Mouse (Mus musculus) gastrocnemius, postnatal 36 days (tissue): ENCODE data around the gene Pik3r5. TPM values are rescaled to one million over a fixed set of nuclear protein-coding genes. Genes with fewer than 3 reads are reported as not detected.

ENCODE experiments used
- DNase-seq, 2 experiments: peaks; one replicate each; pipeline ENCODE4 v3.0.0; 2022
- intact Hi-C: fragments of 180-260 bp; cut with DNase I; formaldehyde crosslinking; loops from one replicate; pipeline ENCODE4 v1.15.1; 2025
- long read RNA-seq, 2 experiments: library from polyadenylated mRNA; stranded (forward); transcript quantifications; one replicate each; pipeline ENCODE4 v2.0.0; 2021
- total RNA-seq, 2 experiments: library from RNA; stranded (reverse); gene quantifications; 2 replicates each; pipeline ENCODE4 v1.2.3; 2021

Gene Pik3r5
- under 1 TPM; 0.56 to 0.57 TPM for total RNA-seq
- long read RNA-seq, experiment 1: 0 reads
- long read RNA-seq, experiment 2: 0 reads

DNA sequence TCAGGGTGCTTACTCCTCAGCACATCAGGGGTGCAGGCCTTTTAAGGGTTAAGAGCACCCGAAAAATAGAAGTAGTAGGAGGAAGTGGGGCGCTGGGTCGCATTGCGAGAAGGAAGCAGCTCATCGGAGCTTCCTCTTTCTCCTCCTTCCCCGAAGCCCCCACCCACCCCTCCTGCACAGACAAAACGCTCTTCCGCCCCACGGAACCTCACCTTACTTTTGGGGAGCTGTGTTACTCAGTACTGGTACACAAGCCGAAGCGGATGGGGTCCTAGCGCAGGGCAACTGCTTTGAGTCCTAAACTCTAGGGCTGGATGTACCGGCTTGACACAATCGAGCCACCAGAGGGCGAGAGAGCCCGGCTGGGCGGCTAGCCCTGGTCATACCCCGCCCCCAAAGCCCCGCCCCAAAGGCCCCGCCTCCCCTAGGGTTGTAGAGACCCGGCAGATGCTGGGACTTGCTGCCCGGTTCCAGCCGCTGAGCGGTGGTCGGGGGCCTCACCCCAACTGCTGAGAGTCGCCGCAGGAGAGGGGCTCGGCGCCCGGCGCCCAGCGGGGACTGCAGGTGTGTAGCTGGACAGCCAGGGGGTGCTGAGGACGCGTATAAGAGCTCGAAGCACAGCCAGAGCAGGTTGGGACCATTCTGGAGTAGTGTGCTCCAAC, at the start of gene Pik3r5:
Gene Pik3r5 (plus strand): TSS at position 423 of the 662 bp plus-strand sequence.
- intact Hi-C loops: no loop called here
- DNase-seq: peak; percentile 63 to 73

GRCm38 (mm10) chr11:68383519-68383918, 48.4 kb upstream of the Pik3r5 start:
- intact Hi-C loops: no loop called here
- no peak for DNase-seq

GRCm38 (mm10) chr11:68384131-68384530, 47.8 kb upstream of the Pik3r5 start:
- intact Hi-C loops: no loop called here

DNA sequence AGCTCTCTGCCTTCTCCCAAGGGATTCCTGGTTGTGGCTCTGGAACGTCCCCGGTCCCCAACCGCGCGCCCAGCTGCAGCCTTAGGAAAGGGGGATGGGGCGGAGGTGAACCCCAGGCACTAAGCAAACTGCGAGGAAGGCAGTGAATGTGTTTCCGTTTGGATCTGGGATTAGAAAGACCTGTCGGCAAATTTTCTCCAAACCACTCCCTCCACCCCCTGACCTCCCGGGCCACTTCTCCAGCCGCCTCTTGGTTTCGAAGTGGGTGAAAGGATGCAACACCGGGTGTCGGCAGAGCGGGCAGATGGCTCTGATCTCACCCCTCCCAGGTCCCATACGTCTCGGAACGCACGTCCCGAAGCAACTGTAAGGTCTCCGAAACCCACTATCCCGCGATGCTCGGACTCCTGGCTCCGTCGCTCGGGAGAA, 47.3 kb upstream of the Pik3r5 start:
- intact Hi-C loops: no loop called here
- no peak for DNase-seq

More at GRCm38 (mm10) chr11:68384131-68384530, 47.8 kb upstream of the Pik3r5 start:
- no peak for DNase-seq

DNA sequence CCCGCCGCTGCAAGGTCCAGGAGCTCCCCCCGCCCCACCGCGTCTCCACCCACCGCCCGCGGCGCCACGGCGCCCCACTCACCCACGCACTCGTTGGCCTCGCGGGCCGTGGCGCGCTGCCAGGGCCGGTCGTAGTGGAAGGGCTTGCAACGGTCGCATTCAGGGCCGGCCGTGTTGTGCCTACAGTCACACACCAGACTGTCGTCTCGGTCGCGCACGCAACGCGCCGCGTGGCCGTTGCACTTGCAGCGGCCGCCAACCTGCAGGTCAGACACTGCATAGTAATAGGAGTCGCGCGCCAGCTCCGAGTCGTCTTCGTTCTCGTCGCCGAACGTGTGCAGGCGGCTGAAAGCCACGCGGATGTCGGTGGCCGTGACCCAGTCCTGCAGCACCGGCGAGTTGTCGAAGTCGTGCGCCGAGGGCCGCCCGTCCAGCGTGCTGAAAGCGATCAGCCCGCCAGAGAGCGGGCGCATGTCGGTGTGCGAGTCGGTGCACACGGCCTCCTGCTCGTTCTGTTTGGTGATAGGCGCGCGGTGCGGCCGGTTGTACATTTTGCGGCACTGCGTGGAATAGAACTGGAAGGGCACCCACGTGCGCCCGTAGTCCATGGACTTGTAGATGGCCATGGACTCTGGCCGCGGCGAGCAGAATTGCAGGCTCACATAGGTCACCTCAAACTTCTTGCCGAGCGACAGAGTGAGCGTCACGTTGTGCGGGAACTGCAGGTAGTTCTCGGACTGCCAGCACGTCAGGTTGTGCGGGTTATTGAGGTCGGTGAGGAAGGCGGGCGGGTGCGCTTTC, 46.7 kb upstream of the Pik3r5 start:
- intact Hi-C loops: no loop called here
- no peak for DNase-seq

GRCm38 (mm10) chr11:68385921-68386588, 45.9 kb upstream of the Pik3r5 start:
- intact Hi-C loops: no loop called here

GRCm38 (mm10) chr11:68386589-68387440, 45.1 kb upstream of the Pik3r5 start:
- intact Hi-C loops: no loop called here
- DNase-seq: peak in 1 of 2 experiments; percentile 52

More at GRCm38 (mm10) chr11:68385921-68386588, 45.9 kb upstream of the Pik3r5 start:
- peak in 1 of 2 experiments; percentile 27 for DNase-seq

- no peak for DNase-seq
- intact Hi-C loops: no loop called here
Measured at GRCm38 (mm10) chr11:68387441-68387760, 44.5 kb upstream of the Pik3r5 start.

DNA sequence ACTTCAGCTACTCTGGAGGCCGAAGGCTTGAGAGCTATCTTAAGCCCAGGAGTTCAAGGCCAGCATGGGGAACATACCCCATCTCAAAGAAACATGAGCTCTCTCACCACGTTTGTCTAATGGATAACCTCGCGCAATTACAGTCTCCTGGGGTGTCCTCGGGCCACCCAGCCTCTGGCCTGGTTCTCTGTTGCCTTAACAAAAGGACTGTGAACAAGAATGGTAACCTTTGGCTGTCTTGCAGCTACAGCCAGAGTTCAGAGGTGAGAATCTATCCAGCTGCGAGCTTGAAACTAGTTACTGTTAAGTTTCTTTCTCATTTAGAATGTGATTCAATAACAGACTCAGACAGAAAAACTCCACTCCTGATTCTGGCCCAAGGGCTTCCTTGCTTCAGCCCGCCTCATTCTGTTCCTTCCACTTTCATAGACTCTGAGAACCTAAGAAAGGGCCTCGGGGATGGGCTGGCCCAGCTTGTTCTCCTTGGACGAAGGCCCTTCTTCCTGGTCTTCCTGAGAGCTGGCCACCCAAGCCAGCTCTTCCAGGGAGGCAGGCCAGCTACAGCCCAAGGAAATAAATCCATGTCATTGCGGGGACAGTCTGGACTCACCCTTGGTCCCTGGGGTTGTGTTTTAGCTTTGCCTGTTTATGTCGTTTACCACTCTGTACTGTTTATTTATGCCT, 43.8 kb upstream of the Pik3r5 start:
- intact Hi-C loops: no loop called here
- no peak for DNase-seq

DNA sequence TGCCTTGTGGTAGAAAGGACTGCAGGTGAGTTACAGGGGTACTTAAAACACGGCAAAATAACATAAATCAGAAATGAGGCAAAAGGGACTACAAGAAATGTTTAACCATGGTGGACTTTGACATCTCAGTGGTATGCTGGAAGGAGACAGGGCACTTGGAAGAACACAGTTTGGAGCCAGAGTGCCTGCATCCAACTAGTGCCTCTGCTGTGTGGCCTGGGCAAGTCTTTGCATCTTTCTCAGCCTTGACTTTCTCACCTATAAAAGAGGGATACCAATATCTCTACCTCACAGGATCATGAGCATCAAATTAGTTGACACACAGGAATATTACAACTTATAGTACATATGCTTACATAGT, 43.3 kb upstream of the Pik3r5 start:
- intact Hi-C loops: no loop called here
- no peak for DNase-seq

DNA sequence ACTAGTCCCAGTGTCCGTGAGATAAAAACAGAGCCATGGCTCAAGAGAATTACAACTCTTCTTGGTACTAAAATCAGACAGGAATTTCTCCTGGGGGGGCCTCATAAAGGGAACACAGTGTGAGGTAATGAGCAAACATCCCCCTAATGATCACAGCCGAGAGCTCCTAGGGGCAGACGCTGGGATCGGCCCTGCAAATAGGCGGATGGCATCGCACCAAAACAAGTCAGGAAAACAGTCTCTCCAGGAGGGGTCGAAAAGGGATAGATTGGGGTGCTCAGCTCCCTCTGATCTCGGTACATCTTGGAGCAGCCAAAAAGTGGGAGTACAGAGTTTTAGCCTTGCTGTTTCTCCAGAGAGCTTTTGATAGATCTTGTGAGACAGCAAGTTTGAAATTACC, 42.3 kb upstream of the Pik3r5 start:
- intact Hi-C loops: no loop called here

DNA sequence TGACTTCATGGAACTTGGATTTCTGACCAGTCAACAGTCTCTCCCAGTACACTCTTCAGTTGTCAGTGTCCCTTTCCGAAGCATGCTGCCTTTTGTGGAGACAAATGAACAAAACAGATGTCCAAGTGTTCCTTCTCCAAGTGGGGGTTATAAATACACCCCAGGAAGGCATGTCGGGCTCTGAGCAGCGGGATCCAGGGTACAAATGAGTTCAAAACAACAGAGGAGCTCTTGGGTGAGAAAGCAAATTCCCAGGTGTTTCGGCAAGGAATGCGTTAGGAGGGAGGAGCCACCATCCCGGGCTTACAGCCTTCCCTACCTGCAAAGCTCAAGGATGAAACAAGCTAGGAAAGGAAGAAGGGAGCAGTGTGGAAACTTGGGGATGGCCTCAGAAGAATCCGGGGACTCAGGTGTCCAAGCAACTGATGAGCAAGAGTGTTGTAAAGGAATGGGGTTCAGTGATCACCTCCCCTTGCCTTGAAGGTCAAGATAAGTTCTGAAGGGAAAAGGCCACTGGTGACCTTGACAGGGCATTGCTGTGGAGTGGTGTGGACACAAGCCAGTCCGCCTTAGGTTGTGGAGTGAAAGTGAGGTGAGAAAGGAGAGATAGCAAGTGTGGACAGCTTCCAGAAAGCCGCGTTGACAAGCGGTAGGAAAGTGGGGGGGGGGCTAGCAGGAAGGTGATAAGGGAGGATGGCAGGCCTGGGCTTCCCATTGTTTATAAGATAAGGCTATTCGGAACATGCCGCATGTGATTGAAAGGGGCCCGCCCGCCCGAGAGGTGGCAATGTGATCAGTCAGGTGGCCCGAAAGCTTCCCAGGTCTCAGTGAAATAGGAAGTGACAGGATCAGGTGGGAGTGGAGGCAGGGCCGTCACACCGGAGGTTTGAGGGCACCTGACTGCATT, 41.3 kb upstream of the Pik3r5 start:
- no peak for DNase-seq
- intact Hi-C loops: no loop called here

More for the DNA sequence above, 42.3 kb upstream of the Pik3r5 start:
- no peak for DNase-seq

GRCm38 (mm10) chr11:68393897-68394490, 37.9 kb upstream of the Pik3r5 start:
- no peak for DNase-seq
- intact Hi-C loops: no loop called here

DNA sequence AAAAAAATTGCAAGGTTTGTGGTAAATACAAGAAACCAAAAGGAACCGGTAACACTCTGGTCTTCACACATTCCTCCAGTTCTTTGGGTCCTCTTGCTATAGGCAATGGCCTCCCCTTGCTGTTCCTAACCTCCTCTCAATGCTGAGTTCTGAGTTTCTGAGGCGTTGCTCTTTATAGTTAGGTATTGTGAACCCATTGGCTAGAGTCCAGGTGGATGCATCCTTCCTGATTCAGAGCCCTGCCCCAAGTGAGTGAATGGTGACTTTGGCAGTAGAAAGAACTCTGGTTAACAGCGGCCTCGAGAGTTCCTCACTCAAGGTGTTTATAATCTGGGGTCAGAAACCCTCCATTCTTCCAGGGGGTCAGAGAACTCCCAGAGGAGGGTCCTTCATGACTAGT, 37.2 kb upstream of the Pik3r5 start:
- intact Hi-C loops: no loop called here
- DNase-seq: no peak

- intact Hi-C loops: no loop called here
- no peak for DNase-seq
Measured at GRCm38 (mm10) chr11:68395546-68395945, 36.4 kb upstream of the Pik3r5 start.

- DNase-seq: no peak
- intact Hi-C loops: no loop called here
Measured at GRCm38 (mm10) chr11:68398891-68399547, 32.9 kb upstream of the Pik3r5 start.

DNA sequence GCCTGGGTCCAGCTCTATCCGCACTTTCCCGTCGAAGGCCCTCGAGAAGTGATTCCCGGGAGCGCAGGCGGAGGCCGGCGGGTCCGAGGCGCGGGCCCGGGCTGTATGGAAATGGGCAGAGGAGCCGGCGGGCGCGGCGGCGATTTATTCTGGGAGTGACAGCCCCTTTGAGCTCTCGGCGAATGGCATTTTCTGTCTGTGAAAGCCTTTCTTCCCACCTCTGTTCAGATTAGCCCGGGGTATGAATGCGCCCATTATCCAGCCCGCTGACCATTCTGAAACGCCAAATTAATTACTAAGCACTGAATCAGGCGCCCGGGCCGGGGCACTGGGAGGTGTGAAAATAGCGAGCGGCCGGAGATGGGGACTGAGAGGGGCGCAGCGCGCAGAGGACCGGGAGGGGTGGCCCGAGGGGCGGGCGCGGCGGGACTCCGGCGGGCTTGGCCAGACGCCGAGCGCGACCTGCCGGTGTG, 32.3 kb upstream of the Pik3r5 start:
- intact Hi-C loops: no loop called here
- no peak for DNase-seq
